Mouse (Mus musculus) urinary bladder, postnatal 14 days (tissue): ENCODE data around the gene Runx2.

Experiments used
- DNase-seq: peaks from one replicate; pipeline ENCODE4 v3.0.0; 2021; ENCODE audit warnings: low spot score

Gene Runx2

GRCm38 (mm10) chr17:44714116-44714515 lies 100.5 kb downstream of the Runx2 start:
- no peak for DNase-seq

- no peak for DNase-seq
These were observed 101.2 kb downstream of the Runx2 start for GRCm38 (mm10) chr17:44713404-44713803.

- peak; percentile 88 for DNase-seq
These were observed 104.9 kb downstream of the Runx2 start for GRCm38 (mm10) chr17:44709516-44710252.

- DNase-seq: no peak
These were observed 106.6 kb downstream of the Runx2 start for GRCm38 (mm10) chr17:44707956-44708355.

GRCm38 (mm10) chr17:44706531-44706930 lies 108.1 kb downstream of the Runx2 start:
- DNase-seq: peak; percentile 7

- no peak for DNase-seq
These were observed 111.9 kb downstream of the Runx2 start for GRCm38 (mm10) chr17:44702506-44703298.

GRCm38 (mm10) chr17:44701531-44701930 lies 113.1 kb downstream of the Runx2 start:
- DNase-seq: no peak

- no peak for DNase-seq
These were observed 114.3 kb downstream of the Runx2 start for GRCm38 (mm10) chr17:44700326-44700725.

GRCm38 (mm10) chr17:44697053-44697452 lies 117.5 kb downstream of the Runx2 start:
- no peak for DNase-seq

GRCm38 (mm10) chr17:44693552-44693951 lies 121.0 kb downstream of the Runx2 start:
- no peak for DNase-seq

GRCm38 (mm10) chr17:44691517-44691916 lies 123.1 kb downstream of the Runx2 start:
- no peak for DNase-seq

- no peak for DNase-seq
These were observed 124.1 kb downstream of the Runx2 start for GRCm38 (mm10) chr17:44690410-44691035.

GRCm38 (mm10) chr17:44688306-44688705 lies 126.3 kb downstream of the Runx2 start:
- DNase-seq: no peak

GRCm38 (mm10) chr17:44685514-44685913 lies 129.1 kb downstream of the Runx2 start:
- DNase-seq: no peak

- DNase-seq: no peak
These were observed 131.6 kb downstream of the Runx2 start for GRCm38 (mm10) chr17:44683026-44683425.

GRCm38 (mm10) chr17:44677782-44678181 lies 136.8 kb downstream of the Runx2 start:
- no peak for DNase-seq

- no peak for DNase-seq
These were observed 141.8 kb downstream of the Runx2 start for GRCm38 (mm10) chr17:44672806-44673205.

- no peak for DNase-seq
These were observed 142.5 kb downstream of the Runx2 start for GRCm38 (mm10) chr17:44671946-44672692.

- DNase-seq: no peak
These were observed 144.6 kb downstream of the Runx2 start for GRCm38 (mm10) chr17:44669985-44670384.

- DNase-seq: no peak
These were observed 147.3 kb downstream of the Runx2 start for GRCm38 (mm10) chr17:44667346-44667745.

- no peak for DNase-seq
These were observed 150.7 kb downstream of the Runx2 start for GRCm38 (mm10) chr17:44663872-44664271.

GRCm38 (mm10) chr17:44663208-44663607 lies 151.4 kb downstream of the Runx2 start:
- no peak for DNase-seq
